Mouse (Mus musculus) spleen, embryonic (tissue): Measurements from ENCODE around the gene Mrpl58.

Experiments used
- CTCF ChIA-PET: fragments of 350-600 bp; sonication (Branson Sonifier 250); formaldehyde crosslinking; loops from one replicate; lab custom pipeline; 2022; lab: Charles Lee

The Mrpl58 gene

GRCm38 (mm10) chr11:115424666-115425065, 21.1 kb downstream of the Mrpl58 start:
- CTCF ChIA-PET, result no interaction called here

GRCm38 (mm10) chr11:115425671-115426070, 22.1 kb downstream of the Mrpl58 start:
- CTCF ChIA-PET, result no interaction called here

GRCm38 (mm10) chr11:115427482-115428331, 24.2 kb downstream of the Mrpl58 start:
- CTCF ChIA-PET, result no interaction called here

GRCm38 (mm10) chr11:115429307-115429706, 25.8 kb downstream of the Mrpl58 start:
- CTCF ChIA-PET, result no interaction called here

GRCm38 (mm10) chr11:115430561-115430960, 27.0 kb downstream of the Mrpl58 start:
- CTCF ChIA-PET, result no interaction called here

- CTCF ChIA-PET, result no interaction called here
These were observed 29.3 kb downstream of the Mrpl58 start for GRCm38 (mm10) chr11:115432814-115433213.

GRCm38 (mm10) chr11:115433342-115433741, 29.8 kb downstream of the Mrpl58 start:
- CTCF ChIA-PET, result no interaction called here

- CTCF ChIA-PET, result no interaction called here
These were observed 32.2 kb downstream of the Mrpl58 start for GRCm38 (mm10) chr11:115435596-115436337.

- CTCF ChIA-PET, result no interaction called here
These were observed 34.1 kb downstream of the Mrpl58 start for GRCm38 (mm10) chr11:115437571-115438122.

GRCm38 (mm10) chr11:115439326-115439725, 35.8 kb downstream of the Mrpl58 start:
- CTCF ChIA-PET, result interaction anchor here (0.7 kb wide), 1 partner anchor 404 kb away, joined by 3 read pairs; no protein-coding TSS in a partner anchor

GRCm38 (mm10) chr11:115439906-115440595, 36.5 kb downstream of the Mrpl58 start, which contains the start of gene Trim80:
Trim80 (plus strand) TSS chr11:115440545.
- CTCF ChIA-PET, result no interaction called here

GRCm38 (mm10) chr11:115441417-115441816, 37.9 kb downstream of the Mrpl58 start:
- CTCF ChIA-PET, result no interaction called here

- CTCF ChIA-PET, result no interaction called here
These were observed 43.4 kb downstream of the Mrpl58 start for GRCm38 (mm10) chr11:115446906-115447305.

- CTCF ChIA-PET, result no interaction called here
These were observed 43.9 kb downstream of the Mrpl58 start for GRCm38 (mm10) chr11:115447321-115447885.

GRCm38 (mm10) chr11:115448075-115448474, 44.5 kb downstream of the Mrpl58 start:
- CTCF ChIA-PET, result interaction anchor here (0.7 kb wide), 1 partner anchor 1538 kb away, joined by 3 read pairs; no protein-coding TSS in a partner anchor

GRCm38 (mm10) chr11:115448998-115449397, 45.4 kb downstream of the Mrpl58 start:
- CTCF ChIA-PET, result no interaction called here

- CTCF ChIA-PET, result no interaction called here
These were observed 46.6 kb downstream of the Mrpl58 start for GRCm38 (mm10) chr11:115450176-115450575.

GRCm38 (mm10) chr11:115451781-115452241, 48.3 kb downstream of the Mrpl58 start:
- CTCF ChIA-PET, result interaction anchor here (0.6 kb wide), 1 partner anchor 20 kb away, joined by 4 read pairs; no protein-coding TSS in a partner anchor

- CTCF ChIA-PET, result interaction anchor here (0.6 kb wide), 1 partner anchor 19 kb away, joined by 4 read pairs; no protein-coding TSS in a partner anchor
These were observed 48.8 kb downstream of the Mrpl58 start for GRCm38 (mm10) chr11:115452281-115452860.

- CTCF ChIA-PET, result no interaction called here
These were observed 49.8 kb downstream of the Mrpl58 start for GRCm38 (mm10) chr11:115453306-115453705.
